Mouse (Mus musculus): Measurements from ENCODE around the gene Hnrnpul2.

Hnrnpul2 gene

GRCm38 (mm10) chr19:8819596-8820423 lies at the start of gene Hnrnpul2:
Gene Hnrnpul2 (plus strand): TSS chr19:8820010.
- in situ Hi-C loops (cut with MboI), result no loop called here

- in situ Hi-C loops (cut with MboI), result no loop called here
Observed at GRCm38 (mm10) chr19:8770567-8771270, 49.1 kb upstream of the Hnrnpul2 start, which contains the start of gene Tmem223. Gene Tmem223 (plus strand): TSS chr19:8770996.

- in situ Hi-C loops (cut with MboI), result no loop called here
Observed at GRCm38 (mm10) chr19:8772996-8773395, 46.8 kb upstream of the Hnrnpul2 start.

GRCm38 (mm10) chr19:8773409-8773808 lies 46.4 kb upstream of the Hnrnpul2 start:
- in situ Hi-C loops (cut with MboI), result no loop called here

- in situ Hi-C loops (cut with MboI), result no loop called here
Observed at GRCm38 (mm10) chr19:8774086-8774835, 45.5 kb upstream of the Hnrnpul2 start, which contains the start of gene Tmem179b. Gene Tmem179b (minus strand): TSS chr19:8774467.

- in situ Hi-C loops (cut with MboI), result no loop called here
Observed at GRCm38 (mm10) chr19:8774951-8775421, 44.8 kb upstream of the Hnrnpul2 start.

- in situ Hi-C loops (cut with MboI), result no loop called here
Observed at GRCm38 (mm10) chr19:8786008-8786781, 33.6 kb upstream of the Hnrnpul2 start, which contains the start of gene Taf6l. Gene Taf6l (minus strand): TSS chr19:8786417.

GRCm38 (mm10) chr19:8788521-8788920 lies 31.3 kb upstream of the Hnrnpul2 start:
- in situ Hi-C loops (cut with MboI), result no loop called here

GRCm38 (mm10) chr19:8789171-8789570 lies 30.6 kb upstream of the Hnrnpul2 start:
- in situ Hi-C loops (cut with MboI), result no loop called here

- in situ Hi-C loops (cut with MboI), result no loop called here
Observed at GRCm38 (mm10) chr19:8790171-8790570, 29.6 kb upstream of the Hnrnpul2 start.

- in situ Hi-C loops (cut with MboI), result no loop called here
Observed at GRCm38 (mm10) chr19:8798264-8798946, 21.4 kb upstream of the Hnrnpul2 start, which contains the start of gene Polr2g. Gene Polr2g (minus strand): TSS chr19:8798577.

GRCm38 (mm10) chr19:8798947-8799315 lies 20.9 kb upstream of the Hnrnpul2 start:
- in situ Hi-C loops (cut with MboI), result no loop called here

- in situ Hi-C loops (cut with MboI), result no loop called here
Observed at GRCm38 (mm10) chr19:8802130-8802821, 17.5 kb upstream of the Hnrnpul2 start, which contains the start of gene Zbtb3. Gene Zbtb3 (plus strand): TSS chr19:8802555.

- in situ Hi-C loops (cut with MboI), result no loop called here
Observed at GRCm38 (mm10) chr19:8803204-8803780, 16.5 kb upstream of the Hnrnpul2 start.

- in situ Hi-C loops (cut with MboI), result no loop called here
Observed at GRCm38 (mm10) chr19:8803879-8804660, 15.7 kb upstream of the Hnrnpul2 start.

- in situ Hi-C loops (cut with MboI), result no loop called here
Observed at GRCm38 (mm10) chr19:8806810-8807209, 13.0 kb upstream of the Hnrnpul2 start.

- in situ Hi-C loops (cut with MboI), result no loop called here
Observed at GRCm38 (mm10) chr19:8815812-8816211, 4.0 kb upstream of the Hnrnpul2 start.

- in situ Hi-C loops (cut with MboI), result no loop called here
Observed at GRCm38 (mm10) chr19:8817001-8817400, 2.8 kb upstream of the Hnrnpul2 start.

Data from mature B cell (primary cell).